Mouse (Mus musculus): ENCODE data around the gene Col4a2.

GRCm38 (mm10) chr8:11321841-11322240, 9.2 kb downstream of the Col4a2 start:
- TF ChIP-seq TAL1 (IDR thresholded peaks at IDR 0.05; ENCODE audit: low read length) (no peak), GATA1 (IDR thresholded peaks at IDR 0.05; ENCODE audit: low read length) (no peak)

Data from erythroblast, embryonic 14.5 days (primary cell).